Mouse (Mus musculus) intestine, embryonic 16.5 days (tissue): ENCODE results near the gene Mcl1. TPM values are rescaled to one million over a fixed set of nuclear protein-coding genes. Genes with fewer than 3 reads are reported as not detected.

Experiments
- ATAC-seq: fragments of 200-750 bp; cut with Nextera tagmentation; 2 replicates; pipeline ENCODE4 v1.8.0; 2017; ENCODE audit warnings: moderate TSS enrichment, moderate library complexity
- H3K27ac ChIP-seq: fragments of 300-500 bp; sonication (generic); 2 replicates; pipeline ENCODE4 v1.5.1; 2014; ENCODE audit warnings: mild to moderate bottlenecking, low read length
- H3K27me3 ChIP-seq: fragments of 300-500 bp; sonication (generic); replicated peaks from 2 replicates; pipeline ENCODE4 v1.6.1; 2014; ENCODE audit warnings: low read length, control low read depth, mixed read lengths; ENCODE audit not compliant: control insufficient read depth, insufficient read depth
- H3K36me3 ChIP-seq: fragments of 300-500 bp; sonication (generic); 2 replicates; pipeline ENCODE4 v1.6.1; 2014; ENCODE audit warnings: low read length, control low read depth; ENCODE audit not compliant: control insufficient read depth, insufficient read depth
- H3K4me1 ChIP-seq: fragments of 300-500 bp; sonication (generic); 2 replicates; pipeline ENCODE4 v1.6.1; 2014; ENCODE audit warnings: low read length, control low read depth, mixed read lengths; ENCODE audit not compliant: control insufficient read depth, insufficient read depth
- H3K4me2 ChIP-seq: fragments of 300-500 bp; sonication (generic); 2 replicates; pipeline ENCODE4 v1.6.1; 2014; ENCODE audit warnings: low read depth, low read length, control low read depth
- H3K4me3 ChIP-seq: fragments of 300-500 bp; sonication (generic); 2 replicates; pipeline ENCODE4 v1.5.1; 2014; ENCODE audit warnings: mild to moderate bottlenecking, low read length
- H3K9ac ChIP-seq: fragments of 300-500 bp; sonication (generic); 2 replicates; pipeline ENCODE4 v1.6.1; 2014; ENCODE audit warnings: low read depth, low read length
- H3K9me3 ChIP-seq: fragments of 300-500 bp; sonication (generic); 2 replicates; pipeline ENCODE4 v1.6.1; 2016; ENCODE audit warnings: low read length, control low read depth; ENCODE audit not compliant: control insufficient read depth
- WGBS: fragments of 180-500 bp; shearing (Covaris S2); extraction: QIAGEN DNeasy Blood & Tissue Kit; methylation state at CpG from one replicate; pipeline ENCODE4 v1.1.7; 2014; 5-methylcytosine and 5-hydroxymethylcytosine counted together
- polyA plus RNA-seq: library from polyadenylated mRNA; unstranded; fragments of >200 nt; fragmentation: Nextera tagmentation; extraction: Ambion mirVana; gene quantifications from 2 replicates; pipeline ENCODE4 v1.2.1, GENCODE M21; 2015

The Mcl1 gene
- polyA plus RNA-seq, 1 experiment from 2014 or later = 14.7 TPM

GRCm38 (mm10) chr3:95662724-95663449 is 4.3 kb downstream of the Mcl1 start:
- Histone ChIP-seq H3K9me3 (no peaks in the 10 kb centered on the region), H3K4me2 (peak overlapping the region; percentile 43), H3K27me3 (no peaks in the 10 kb centered on the region), H3K27ac (peak overlapping the region; percentile 73), H3K4me3 (peak overlapping the region; percentile 16), H3K9ac (peak overlapping the region; percentile 25; the same call in 1 of the 2 replicates), H3K4me1 (peaks cover 55% of the 10 kb centered on the region), H3K36me3 (peaks cover 2% of the 10 kb centered on the region)
- ATAC-seq = no peak
- WGBS = 66% methylated on average over 7 of the region's 7 CpGs

GRCm38 (mm10) chr3:95663486-95663885 is 4.9 kb downstream of the Mcl1 start:
- no peak for ATAC-seq
- Histone ChIP-seq H3K4me3 (no peak overlapping the region), H3K36me3 (peaks cover 2% of the 10 kb centered on the region), H3K4me2 (no peak overlapping the region), H3K27ac (peak overlapping the region; percentile 41), H3K4me1 (peaks cover 61% of the 10 kb centered on the region), H3K27me3 (no peaks in the 10 kb centered on the region), H3K9ac (no peak overlapping the region; the same call in 1 of the 2 replicates), H3K9me3 (no peaks in the 10 kb centered on the region)
- 84% methylated on average over 2 of the region's 2 CpGs for WGBS

GRCm38 (mm10) chr3:95663969-95664608 is 5.5 kb downstream of the Mcl1 start:
- 88% methylated on average over 3 of the region's 3 CpGs for WGBS
- Histone ChIP-seq H3K27ac (peak overlapping the region; percentile 41; the same call in 1 of the 2 replicates), H3K4me3 (no peak overlapping the region), H3K4me2 (no peak overlapping the region), H3K27me3 (no peaks in the 10 kb centered on the region), H3K4me1 (peaks cover 64% of the 10 kb centered on the region), H3K9ac (no peak overlapping the region; the same call in 1 of the 2 replicates), H3K36me3 (peaks cover 2% of the 10 kb centered on the region), H3K9me3 (no peaks in the 10 kb centered on the region)
- no peak for ATAC-seq

- Histone ChIP-seq H3K27ac (no peak overlapping the region), H3K9me3 (no peaks in the 10 kb centered on the region), H3K4me3 (no peak overlapping the region), H3K36me3 (peaks cover 2% of the 10 kb centered on the region), H3K4me2 (no peak overlapping the region), H3K4me1 (peaks cover 64% of the 10 kb centered on the region), H3K27me3 (no peaks in the 10 kb centered on the region), H3K9ac (no peak overlapping the region)
- no peak for ATAC-seq
- 80% methylated on average over 4 of the region's 4 CpGs for WGBS
These were observed 6.4 kb downstream of the Mcl1 start for GRCm38 (mm10) chr3:95664940-95665352.

GRCm38 (mm10) chr3:95666124-95666844 is 7.7 kb downstream of the Mcl1 start:
- Histone ChIP-seq H3K9me3 (no peaks in the 10 kb centered on the region), H3K9ac (no peak overlapping the region), H3K4me2 (no peak overlapping the region), H3K27ac (peak overlapping the region; percentile 1; the same call in 1 of the 2 replicates), H3K4me1 (peaks cover 54% of the 10 kb centered on the region), H3K36me3 (no peaks in the 10 kb centered on the region), H3K27me3 (no peaks in the 10 kb centered on the region), H3K4me3 (no peak overlapping the region)
- 18% methylated on average over 6 of the region's 6 CpGs for WGBS
- peak; percentile 60 for ATAC-seq

GRCm38 (mm10) chr3:95667521-95667920 is 8.9 kb downstream of the Mcl1 start:
- no peak for ATAC-seq
- peak overlapping the region; percentile 82 for H3K27ac ChIP-seq
- no peak overlapping the region for H3K4me3 ChIP-seq
- H3K4me2 ChIP-seq = no peak overlapping the region
- H3K27me3 ChIP-seq = no peaks in the 10 kb centered on the region
- no peaks in the 10 kb centered on the region for H3K36me3 ChIP-seq
- H3K9ac ChIP-seq = no peak overlapping the region
- H3K4me1 ChIP-seq = peaks cover 51% of the 10 kb centered on the region
- 37% methylated on average over 4 of the region's 4 CpGs for WGBS
- H3K9me3 ChIP-seq = no peaks in the 10 kb centered on the region

- H3K9ac ChIP-seq = peak overlapping the region; percentile 52
- no peaks in the 10 kb centered on the region for H3K27me3 ChIP-seq
- H3K36me3 ChIP-seq = no peaks in the 10 kb centered on the region
- H3K4me1 ChIP-seq = peaks cover 52% of the 10 kb centered on the region
- H3K27ac ChIP-seq = peak overlapping the region; percentile 82
- H3K4me3 ChIP-seq = no peak overlapping the region
- no peaks in the 10 kb centered on the region for H3K9me3 ChIP-seq
- peak; percentile 14 for ATAC-seq
- H3K4me2 ChIP-seq = peak overlapping the region; percentile 13; the same call in 1 of the 2 replicates
- 16% methylated on average over 7 of the region's 7 CpGs for WGBS
These were observed 9.4 kb downstream of the Mcl1 start for GRCm38 (mm10) chr3:95668026-95668425.

- Histone ChIP-seq H3K9ac (no peak overlapping the region), H3K36me3 (no peaks in the 10 kb centered on the region), H3K4me3 (no peak overlapping the region), H3K4me2 (no peak overlapping the region), H3K27ac (peak overlapping the region; percentile 82), H3K4me1 (peaks cover 53% of the 10 kb centered on the region), H3K27me3 (no peaks in the 10 kb centered on the region), H3K9me3 (no peaks in the 10 kb centered on the region)
- 53% methylated on average over 7 of the region's 7 CpGs for WGBS
- no peak for ATAC-seq
These were observed 10.2 kb downstream of the Mcl1 start for GRCm38 (mm10) chr3:95668589-95669308.

GRCm38 (mm10) chr3:95669309-95669665 is 10.7 kb downstream of the Mcl1 start:
- WGBS = 87% methylated on average over 3 of the region's 3 CpGs
- Histone ChIP-seq H3K9me3 (no peaks in the 10 kb centered on the region), H3K4me3 (no peak overlapping the region), H3K36me3 (no peaks in the 10 kb centered on the region), H3K9ac (no peak overlapping the region), H3K4me1 (peaks cover 53% of the 10 kb centered on the region), H3K27ac (peak overlapping the region; percentile 47; the same call in 1 of the 2 replicates), H3K27me3 (no peaks in the 10 kb centered on the region), H3K4me2 (no peak overlapping the region)
- ATAC-seq = no peak
